Mouse (Mus musculus): ENCODE data around the gene Smad6. TPM values are rescaled to one million over a fixed set of nuclear protein-coding genes. Genes with fewer than 3 reads are reported as not detected.

Smad6 gene
- total RNA-seq, 2 experiments from 2014 or later: 1.9 to 2.9 TPM

- intact Hi-C loops (cut with DNase I; ENCODE audit: low total_unique reads): no loop called here
- DNase-seq: peak; percentile 65
Measured at GRCm38 (mm10) chr9:63927340-63928049, 94.4 kb downstream of the Smad6 start.

GRCm38 (mm10) chr9:63926377-63926776 is 95.5 kb downstream of the Smad6 start:
- intact Hi-C loops (cut with DNase I; ENCODE audit: low total_unique reads): no loop called here
- peak; percentile 59 for DNase-seq

GRCm38 (mm10) chr9:63923190-63923717 is 98.6 kb downstream of the Smad6 start:
- no peak for DNase-seq
- intact Hi-C loops (cut with DNase I; ENCODE audit: low total_unique reads): no loop called here

GRCm38 (mm10) chr9:63919708-63920107 is 102.2 kb downstream of the Smad6 start:
- no peak for DNase-seq
- intact Hi-C loops (cut with DNase I; ENCODE audit: low total_unique reads): loop anchor here (5.0 kb wide), 1 partner anchor 183 kb away; no protein-coding TSS in a partner anchor

- intact Hi-C loops (cut with DNase I; ENCODE audit: low total_unique reads): loop anchor here (5.0 kb wide), 1 partner anchor 183 kb away; no protein-coding TSS in a partner anchor
- DNase-seq: no peak
Measured at GRCm38 (mm10) chr9:63919001-63919555, 102.8 kb downstream of the Smad6 start.

- DNase-seq: peak; percentile 84
- intact Hi-C loops (cut with DNase I; ENCODE audit: low total_unique reads): loop anchor here (5.0 kb wide), 1 partner anchor 184 kb away; no protein-coding TSS in a partner anchor
Measured at GRCm38 (mm10) chr9:63918245-63918644, 103.6 kb downstream of the Smad6 start.

- no peak for DNase-seq
- intact Hi-C loops (cut with DNase I; ENCODE audit: low total_unique reads): loop anchor here (2.0 to 5.0 kb wide), 2 partner anchors 172 to 186 kb away; no protein-coding TSS in a partner anchor
Measured at GRCm38 (mm10) chr9:63916441-63916840, 105.4 kb downstream of the Smad6 start.

GRCm38 (mm10) chr9:63915976-63916375 is 105.9 kb downstream of the Smad6 start:
- intact Hi-C loops (cut with DNase I; ENCODE audit: low total_unique reads): loop anchor here (2.0 to 5.0 kb wide), 2 partner anchors 173 to 186 kb away; no protein-coding TSS in a partner anchor

GRCm38 (mm10) chr9:63914944-63915343 is 106.9 kb downstream of the Smad6 start:
- intact Hi-C loops (cut with DNase I; ENCODE audit: low total_unique reads): loop anchor here (5.0 kb wide), 1 partner anchor 187 kb away; no protein-coding TSS in a partner anchor

More at GRCm38 (mm10) chr9:63915976-63916375, 105.9 kb downstream of the Smad6 start:
- peak; percentile 58 for DNase-seq

GRCm38 (mm10) chr9:63912051-63912450 is 109.8 kb downstream of the Smad6 start:
- DNase-seq: no peak
- intact Hi-C loops (cut with DNase I; ENCODE audit: low total_unique reads): no loop called here

More at GRCm38 (mm10) chr9:63914944-63915343, 106.9 kb downstream of the Smad6 start:
- DNase-seq: no peak

GRCm38 (mm10) chr9:63909618-63910017 is 112.2 kb downstream of the Smad6 start:
- DNase-seq: peak; percentile 78

GRCm38 (mm10) chr9:63904543-63904942 is 117.3 kb downstream of the Smad6 start:
- intact Hi-C loops (cut with DNase I; ENCODE audit: low total_unique reads): no loop called here
- no peak for DNase-seq

More at GRCm38 (mm10) chr9:63909618-63910017, 112.2 kb downstream of the Smad6 start:
- intact Hi-C loops (cut with DNase I; ENCODE audit: low total_unique reads): no loop called here

Other genes starting within 250 kb of the Smad6 start
- under 1 TPM in 1 of 2 experiments, not detected in 1; 0.18 TPM for gene Lctl, start 95.1 kb upstream of the Smad6 start, total RNA-seq (2021)
- gene Zwilch, start 151.0 kb upstream of the Smad6 start, total RNA-seq (2021): 1 to 10 TPM; 1.9 to 2.1 TPM
- 100 to 1,000 TPM; 594 to 710 TPM for gene Rpl4, start 151.3 kb upstream of the Smad6 start, total RNA-seq (2021)
- 10 to 100 TPM; 15.6 to 16.4 TPM for gene Snapc5, start 157.2 kb upstream of the Smad6 start, total RNA-seq (2021)
- 1 to 10 TPM; 2.2 to 2.5 TPM for gene Uchl4, start 213.1 kb upstream of the Smad6 start, total RNA-seq (2021)
- 10 to 100 TPM; 51.9 to 55.6 TPM for gene Map2k1, start 231.6 kb upstream of the Smad6 start, total RNA-seq (2021)

Data from gastrocnemius, postnatal 14 days (tissue).